Mouse (Mus musculus) thymus, adult 18-20 months (tissue): Measurements from ENCODE around the gene Olfr293.

ENCODE experiments used
- DNase-seq, 2 experiments: peaks; one replicate each; pipeline ENCODE4 v3.0.0; 2022; ENCODE audit warnings: mixed read lengths in 2 of 2

The Olfr293 gene

GRCm38 (mm10) chr7:86648761-86649160 lies at the start of gene Olfr293:
TSS of gene Olfr293 (plus strand) at chr7:86649061.
- no peak for DNase-seq

DNA sequence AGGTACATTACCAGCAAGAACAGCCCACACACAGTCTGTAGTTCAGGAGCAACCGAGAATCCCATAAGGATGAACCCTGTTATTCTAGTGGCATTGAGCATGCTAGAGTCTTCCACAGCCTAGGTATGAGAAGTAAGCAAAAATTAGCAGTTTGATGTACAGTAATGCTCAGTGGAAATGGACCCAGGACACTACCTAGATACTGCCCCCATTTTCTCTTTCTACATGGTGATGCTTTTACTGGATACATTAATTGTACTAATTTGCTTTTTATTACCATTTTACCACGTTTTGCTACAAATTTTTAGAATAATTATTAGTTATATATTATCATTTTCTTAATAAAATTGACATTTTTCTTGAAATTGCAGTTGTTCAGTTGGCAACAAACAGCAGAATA lies 32.3 kb upstream of the Olfr293 start, which contains the start of gene Olfr294:
TSS of gene Olfr294 (minus strand) at position 101 of the 400 bp plus-strand sequence.
- no peak for DNase-seq

GRCm38 (mm10) chr7:86688030-86688429 lies 39.2 kb downstream of the Olfr293 start, which contains the start of gene Olfr292:
TSS of gene Olfr292 (plus strand) at chr7:86688330.
- no peak for DNase-seq
